Mouse (Mus musculus): ENCODE results near the gene Fads2. TPM values are rescaled to one million over a fixed set of nuclear protein-coding genes. Genes with fewer than 3 reads are reported as not detected.

Fads2 gene
- polyA plus RNA-seq, 1 experiment, result 115 TPM

DNA sequence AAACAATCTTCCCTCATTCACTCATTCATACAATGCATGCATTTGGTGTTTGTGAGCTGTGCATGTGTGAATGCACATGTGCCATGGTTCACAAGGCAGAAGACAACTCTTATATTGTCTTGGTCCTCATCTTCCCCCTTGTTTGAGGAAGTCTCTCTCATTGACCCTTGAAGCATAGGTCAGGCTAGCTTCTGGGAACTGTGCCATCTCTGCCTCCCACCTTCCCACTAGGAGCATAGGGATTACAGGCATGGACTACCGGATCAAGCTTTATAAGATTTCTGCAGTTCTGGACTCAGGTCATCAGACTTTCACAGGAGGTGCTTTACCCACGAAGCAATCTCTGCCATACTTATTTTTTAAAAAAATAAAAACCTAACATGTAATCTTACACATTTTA lies 64.0 kb downstream of the Fads2 start:
- no peaks in the 10 kb centered on the region for H3K27me3 ChIP-seq (ENCODE audit: control insufficient read depth, insufficient read depth, low read length)
- no peak overlapping the region for H3K27ac ChIP-seq (ENCODE audit: insufficient read depth, low read length)
- TF ChIP-seq CTCF (IDR thresholded peaks at IDR 0.05; ENCODE audit: borderline replicate concordance, insufficient read depth, low read depth, low read length) (no peak), POLR2A (IDR thresholded peaks at IDR 0.05; ENCODE audit: borderline replicate concordance, insufficient read depth, low read length) (no peak)
- WGBS, result 65% methylated on average over 2 of the region's 2 CpGs
- no peak for DNase-seq
- no peak overlapping the region for H3K4me3 ChIP-seq (replicated peaks; ENCODE audit: insufficient read depth, low read depth, low read length)
- peaks cover 11% of the 10 kb centered on the region for H3K4me1 ChIP-seq (ENCODE audit: control insufficient read depth, insufficient read depth, low read length)

DNA sequence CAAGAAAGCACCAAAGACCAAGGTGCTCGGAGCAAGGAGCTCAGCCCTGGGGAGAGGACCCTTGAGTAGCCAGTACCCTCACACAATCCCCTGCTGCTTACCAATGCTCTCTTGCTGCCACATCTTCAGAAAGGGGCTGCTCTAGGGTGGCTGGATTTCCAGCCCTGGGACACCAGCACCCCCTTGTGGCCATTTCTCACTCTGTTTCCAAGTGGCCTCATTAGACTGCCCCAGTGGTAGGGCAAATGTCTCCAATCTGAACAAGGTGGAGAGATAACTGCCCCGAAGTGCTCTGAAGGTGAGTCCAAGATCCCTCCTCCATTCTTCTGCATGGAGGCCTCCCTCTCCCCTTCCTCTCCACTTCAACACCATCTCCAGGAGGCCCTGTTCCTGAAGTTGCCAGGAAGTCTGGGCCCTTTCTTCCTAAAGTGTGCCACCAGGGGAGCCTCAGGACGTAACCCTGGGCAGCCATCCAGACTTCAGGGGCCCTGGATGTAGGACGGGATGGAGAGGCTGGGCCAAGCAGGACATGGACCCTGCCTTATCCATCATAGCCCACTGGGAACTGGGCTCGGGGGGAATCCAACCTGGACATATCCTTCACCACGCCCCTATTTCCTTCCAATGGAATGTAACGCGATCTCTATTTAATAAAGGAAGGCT lies 66.6 kb downstream of the Fads2 start:
- Histone ChIP-seq H3K4me1 (ENCODE audit: control insufficient read depth, insufficient read depth, low read length) (peaks cover 3% of the 10 kb centered on the region; the same call in 1 of the 2 replicates), H3K27me3 (ENCODE audit: control insufficient read depth, insufficient read depth, low read length) (no peaks in the 10 kb centered on the region), H3K27ac (ENCODE audit: insufficient read depth, low read length) (no peak overlapping the region), H3K4me3 (replicated peaks; ENCODE audit: insufficient read depth, low read depth, low read length) (no peak overlapping the region)
- DNase-seq, result peak; percentile 50 to 68
- TF ChIP-seq CTCF (IDR thresholded peaks at IDR 0.05; ENCODE audit: borderline replicate concordance, insufficient read depth, low read depth, low read length) (peak; percentile 72), POLR2A (IDR thresholded peaks at IDR 0.05; ENCODE audit: borderline replicate concordance, insufficient read depth, low read length) (no peak)
- 68% methylated on average over 8 of the region's 8 CpGs for WGBS

DNA sequence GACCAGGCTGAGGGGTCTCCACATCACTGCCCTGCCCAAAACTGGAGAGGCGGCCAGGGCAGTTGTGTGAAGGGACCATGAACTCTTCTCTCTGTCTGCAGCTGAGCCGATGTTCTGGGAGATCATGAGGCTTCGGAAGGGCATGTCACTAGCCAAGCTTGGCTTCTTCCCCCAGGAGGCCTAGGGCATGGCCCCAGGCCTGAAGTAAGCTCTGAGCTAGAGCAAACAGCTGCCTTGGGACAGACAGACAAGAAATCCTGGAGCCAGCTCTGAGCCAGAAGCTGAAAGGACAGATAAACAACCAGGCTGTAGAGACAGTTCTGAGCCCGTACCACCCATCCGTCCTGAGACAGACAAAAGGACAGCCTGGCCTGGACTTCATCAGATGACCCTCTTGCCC lies 67.2 kb downstream of the Fads2 start:
- DNase-seq, result no peak
- H3K4me1 ChIP-seq (ENCODE audit: control insufficient read depth, insufficient read depth, low read length), result peaks cover 3% of the 10 kb centered on the region; the same call in 1 of the 2 replicates
- H3K27ac ChIP-seq (ENCODE audit: insufficient read depth, low read length), result no peak overlapping the region
- no peaks in the 10 kb centered on the region for H3K27me3 ChIP-seq (ENCODE audit: control insufficient read depth, insufficient read depth, low read length)
- WGBS, result 86% methylated on average over 5 of the region's 5 CpGs
- no peak overlapping the region for H3K4me3 ChIP-seq (replicated peaks; ENCODE audit: insufficient read depth, low read depth, low read length)
- no peak for TF ChIP-seq CTCF (IDR thresholded peaks at IDR 0.05; ENCODE audit: borderline replicate concordance, insufficient read depth, low read depth, low read length)
- TF ChIP-seq POLR2A (IDR thresholded peaks at IDR 0.05; ENCODE audit: borderline replicate concordance, insufficient read depth, low read length), result no peak

DNA sequence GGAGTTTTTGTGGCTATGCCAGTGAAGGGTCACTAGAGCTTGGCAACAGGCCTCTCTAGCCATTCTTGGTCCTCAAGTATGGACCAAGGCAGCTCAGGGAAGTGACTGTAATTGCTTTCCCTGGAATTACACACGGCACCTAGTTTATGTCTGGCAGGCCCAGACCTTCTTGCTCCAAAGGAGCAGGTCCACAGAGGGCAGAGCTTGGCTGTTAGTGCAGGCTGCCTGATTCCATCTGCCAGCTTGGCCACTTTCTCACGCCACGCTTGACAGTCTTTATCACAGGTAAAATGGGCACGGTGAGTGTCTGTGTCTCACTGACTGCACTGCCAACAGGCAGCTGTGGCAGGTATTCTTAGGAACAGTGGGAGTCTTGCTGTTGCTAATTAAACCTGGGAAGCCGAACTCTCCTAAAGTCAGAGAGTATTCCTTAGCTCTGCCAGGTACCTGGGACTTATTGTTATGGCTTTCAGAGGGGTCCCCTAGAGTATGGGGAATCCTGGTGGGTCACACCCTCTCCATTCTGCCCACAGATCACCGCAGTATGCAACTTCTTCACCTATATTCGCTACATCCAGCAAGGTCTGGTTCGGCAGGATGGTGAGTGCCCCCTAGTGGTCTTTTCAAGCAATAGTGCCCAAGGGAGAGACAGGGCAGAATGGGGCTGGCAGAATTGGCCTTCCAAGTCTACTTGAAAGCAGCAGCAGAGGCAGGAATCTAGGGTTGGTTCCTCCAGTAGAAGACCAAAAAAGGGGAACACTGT lies 68.2 kb downstream of the Fads2 start:
- TF ChIP-seq CTCF (IDR thresholded peaks at IDR 0.05; ENCODE audit: borderline replicate concordance, insufficient read depth, low read depth, low read length) (peak; percentile 82), POLR2A (IDR thresholded peaks at IDR 0.05; ENCODE audit: borderline replicate concordance, insufficient read depth, low read length) (no peak)
- Histone ChIP-seq H3K4me3 (replicated peaks; ENCODE audit: insufficient read depth, low read depth, low read length) (no peak overlapping the region), H3K27ac (ENCODE audit: insufficient read depth, low read length) (no peak overlapping the region), H3K4me1 (ENCODE audit: control insufficient read depth, insufficient read depth, low read length) (no peaks in the 10 kb centered on the region; the same call in 1 of the 2 replicates), H3K27me3 (ENCODE audit: control insufficient read depth, insufficient read depth, low read length) (no peaks in the 10 kb centered on the region)
- DNase-seq, result peak; percentile 70 to 72
- 9% methylated on average over 8 of the region's 8 CpGs for WGBS

DNA sequence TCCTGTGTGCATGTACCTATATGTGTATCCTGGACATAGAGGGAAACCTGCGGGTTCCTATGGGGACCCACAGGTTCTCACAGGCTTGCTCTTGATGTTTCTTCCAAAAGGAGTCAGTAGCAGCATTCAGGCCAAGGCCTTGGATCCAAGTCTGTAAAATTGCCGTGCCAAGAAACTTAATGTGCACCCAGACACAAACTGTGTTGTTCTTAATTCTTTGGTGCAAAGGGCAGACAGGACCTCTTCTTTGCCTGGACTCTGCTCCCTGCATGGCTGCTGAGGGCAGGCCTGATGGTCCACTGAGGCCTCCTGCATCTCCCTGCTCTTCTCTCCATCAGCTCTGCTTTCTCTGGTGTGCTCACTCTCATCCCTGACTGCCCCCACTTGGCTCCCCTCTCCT lies 71.8 kb downstream of the Fads2 start:
- no peak for TF ChIP-seq POLR2A (IDR thresholded peaks at IDR 0.05; ENCODE audit: borderline replicate concordance, insufficient read depth, low read length)
- no peak for TF ChIP-seq CTCF (IDR thresholded peaks at IDR 0.05; ENCODE audit: borderline replicate concordance, insufficient read depth, low read depth, low read length)
- H3K27ac ChIP-seq (ENCODE audit: insufficient read depth, low read length), result no peak overlapping the region
- WGBS, result 87% methylated on average over 2 of the region's 2 CpGs

DNA sequence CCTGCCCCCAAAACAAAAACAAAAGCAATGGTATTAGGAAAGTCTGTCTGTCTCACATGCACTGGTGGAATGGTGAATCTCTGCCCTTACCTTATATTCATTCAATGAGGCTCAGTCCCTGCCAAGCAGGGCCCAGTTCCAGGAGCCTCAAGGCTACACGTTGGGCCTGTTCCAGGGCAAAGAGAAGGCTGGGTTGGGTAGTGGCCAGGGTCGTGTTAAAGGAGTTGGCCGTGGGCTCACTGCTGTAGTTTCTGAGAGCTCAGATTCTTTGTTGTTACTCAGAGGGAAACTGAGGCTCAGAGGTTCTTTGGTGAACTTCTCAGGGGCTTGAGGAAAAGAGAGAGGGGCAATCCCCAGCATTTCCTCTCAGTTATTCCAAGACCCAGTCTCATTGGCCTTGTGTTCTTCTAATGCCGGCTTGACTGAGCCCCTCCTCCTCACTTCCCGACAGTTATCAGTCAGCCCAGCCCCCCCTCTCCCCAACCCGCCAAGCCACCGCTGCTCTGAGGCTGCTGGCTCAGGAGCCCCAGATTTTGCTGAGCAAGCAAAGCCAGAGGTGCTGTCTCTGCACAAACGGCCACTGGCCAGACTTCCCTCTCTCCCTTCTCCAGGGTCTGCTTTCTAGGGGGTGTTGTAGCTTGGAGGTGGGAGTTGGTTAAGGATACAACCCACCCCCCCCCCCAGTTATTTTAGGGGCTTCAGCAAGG lies 76.2 kb downstream of the Fads2 start:
- Histone ChIP-seq H3K4me1 (ENCODE audit: control insufficient read depth, insufficient read depth, low read length) (no peaks in the 10 kb centered on the region), H3K27ac (ENCODE audit: insufficient read depth, low read length) (no peak overlapping the region), H3K27me3 (ENCODE audit: control insufficient read depth, insufficient read depth, low read length) (no peaks in the 10 kb centered on the region), H3K4me3 (replicated peaks; ENCODE audit: insufficient read depth, low read depth, low read length) (no peak overlapping the region)
- no peak for DNase-seq
- WGBS, result 8% methylated on average over 8 of the region's 8 CpGs
- TF ChIP-seq POLR2A (IDR thresholded peaks at IDR 0.05; ENCODE audit: borderline replicate concordance, insufficient read depth, low read length) (no peak), CTCF (IDR thresholded peaks at IDR 0.05; ENCODE audit: borderline replicate concordance, insufficient read depth, low read depth, low read length) (no peak)

More for the DNA sequence above, 71.8 kb downstream of the Fads2 start:
- no peaks in the 10 kb centered on the region; the same call in 1 of the 2 replicates for H3K4me1 ChIP-seq (ENCODE audit: control insufficient read depth, insufficient read depth, low read length)
- no peaks in the 10 kb centered on the region for H3K27me3 ChIP-seq (ENCODE audit: control insufficient read depth, insufficient read depth, low read length)
- H3K4me3 ChIP-seq (replicated peaks; ENCODE audit: insufficient read depth, low read depth, low read length), result no peak overlapping the region
- no peak for DNase-seq

DNA sequence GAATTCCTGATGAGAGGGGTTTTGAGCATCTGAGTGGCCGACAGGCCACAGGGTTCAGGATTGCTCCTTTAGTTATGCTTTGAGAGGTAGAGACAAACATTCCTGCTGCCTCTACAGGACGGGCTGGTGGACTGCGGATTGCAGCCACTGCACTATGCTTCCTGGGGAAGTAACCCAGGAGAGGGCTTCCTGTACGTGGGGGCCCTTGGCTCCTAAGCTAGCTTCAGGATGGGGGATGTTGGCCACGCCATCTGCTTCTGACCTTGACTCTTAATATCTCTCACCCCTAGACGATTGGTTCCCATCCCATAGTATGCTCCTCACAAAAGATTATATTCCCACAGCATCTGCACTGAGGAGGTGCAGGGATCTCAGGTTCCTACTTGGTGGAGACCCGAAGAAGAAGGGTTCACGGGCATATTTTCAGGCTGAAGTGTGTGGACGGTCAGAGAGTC lies 78.2 kb downstream of the Fads2 start:
- H3K4me1 ChIP-seq (ENCODE audit: control insufficient read depth, insufficient read depth, low read length), result peaks cover 10% of the 10 kb centered on the region
- 69% methylated on average over 9 of the region's 9 CpGs for WGBS
- no peaks in the 10 kb centered on the region for H3K27me3 ChIP-seq (ENCODE audit: control insufficient read depth, insufficient read depth, low read length)
- no peak overlapping the region for H3K27ac ChIP-seq (ENCODE audit: insufficient read depth, low read length)
- no peak for DNase-seq
- no peak overlapping the region for H3K4me3 ChIP-seq (replicated peaks; ENCODE audit: insufficient read depth, low read depth, low read length)
- TF ChIP-seq POLR2A (IDR thresholded peaks at IDR 0.05; ENCODE audit: borderline replicate concordance, insufficient read depth, low read length), result no peak
- TF ChIP-seq CTCF (IDR thresholded peaks at IDR 0.05; ENCODE audit: borderline replicate concordance, insufficient read depth, low read depth, low read length), result no peak

Measured in cerebellum, adult 2 months (tissue).